Mouse (Mus musculus) large intestine, adult 2 months (tissue): Measurements from ENCODE around the gene Cfl2. TPM values are rescaled to one million over a fixed set of nuclear protein-coding genes. Genes with fewer than 3 reads are reported as not detected.
A peak's percentile ranks its signal among the peaks of the same experiment; 100 is the strongest.
"Not testable (repeated sequence)": the region's sequence is repeated elsewhere in the genome, so short reads cannot be mapped to it uniquely, and the experiment has no call there.

ENCODE experiments used
- DNase-seq: peaks from one replicate; pipeline ENCODE4 v3.0.0-alpha.2; 2012; ENCODE audit warnings: low read depth, low spot score
- WGBS: fragments of 180-500 bp; shearing (Covaris S2); methylation state at CpG from one replicate; pipeline ENCODE4 v1.1.7; 2018; 5-methylcytosine and 5-hydroxymethylcytosine counted together
- polyA plus RNA-seq: library from polyadenylated mRNA; depleted of rRNA; stranded (reverse); fragments of >200 nt; gene quantifications from 2 replicates; pipeline ENCODE4 v1.2.3, GENCODE M21; 2012; rRNA removed

Cfl2 gene
- polyA plus RNA-seq: 13.0 and 21.7 TPM in 2 replicates

GRCm38 (mm10) chr12:54862606-54863535 is at the start of gene Cfl2:
TSS of gene Cfl2 (minus strand) at chr12:54862877.
- under 1% methylated on average over 67 of the region's 82 CpGs for WGBS
- DNase-seq: no peak

DNA sequence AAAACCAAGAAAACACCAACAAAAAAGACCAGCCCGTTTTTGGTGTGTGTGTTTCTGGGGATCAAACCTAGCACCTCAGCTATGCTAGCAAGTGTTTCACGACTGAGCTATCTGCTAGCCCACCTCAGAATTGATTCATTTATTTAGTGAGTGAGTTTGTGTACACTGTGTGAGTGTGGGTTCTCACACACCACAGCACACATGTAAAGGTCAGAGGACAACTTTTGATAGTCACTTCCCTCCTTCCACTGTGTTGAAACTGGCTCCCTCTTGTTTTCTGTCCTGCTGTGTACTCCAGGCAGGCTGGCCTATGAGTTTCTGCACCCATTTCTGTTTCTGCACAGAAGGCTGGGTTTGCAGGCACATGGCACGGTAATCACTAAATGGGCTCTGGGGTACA is 47.7 kb upstream of the Cfl2 start:
- DNase-seq: no peak
- 89% methylated on average over 3 of the region's 3 CpGs for WGBS

DNA sequence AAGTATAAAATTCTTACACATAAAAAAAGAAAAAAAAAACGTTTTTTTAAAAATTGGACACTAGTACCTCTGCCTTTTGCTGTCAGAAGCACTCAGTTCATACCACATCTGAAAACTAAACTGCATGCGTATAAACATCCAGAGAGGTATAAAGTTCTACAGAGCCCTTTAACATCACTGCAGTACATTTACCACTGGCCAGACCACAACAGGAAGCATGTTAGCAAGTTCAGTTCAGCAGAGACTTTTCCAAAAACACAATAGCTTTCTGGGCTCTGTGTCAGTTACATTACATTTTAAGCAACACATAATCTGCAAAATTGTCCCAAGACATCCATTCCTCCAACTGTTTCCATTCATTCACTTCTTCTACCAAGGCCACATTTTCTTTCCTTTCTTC is 29.9 kb upstream of the Cfl2 start:
- DNase-seq: not testable (repeated sequence)
- 62% methylated on average over 2 of the region's 2 CpGs for WGBS

DNA sequence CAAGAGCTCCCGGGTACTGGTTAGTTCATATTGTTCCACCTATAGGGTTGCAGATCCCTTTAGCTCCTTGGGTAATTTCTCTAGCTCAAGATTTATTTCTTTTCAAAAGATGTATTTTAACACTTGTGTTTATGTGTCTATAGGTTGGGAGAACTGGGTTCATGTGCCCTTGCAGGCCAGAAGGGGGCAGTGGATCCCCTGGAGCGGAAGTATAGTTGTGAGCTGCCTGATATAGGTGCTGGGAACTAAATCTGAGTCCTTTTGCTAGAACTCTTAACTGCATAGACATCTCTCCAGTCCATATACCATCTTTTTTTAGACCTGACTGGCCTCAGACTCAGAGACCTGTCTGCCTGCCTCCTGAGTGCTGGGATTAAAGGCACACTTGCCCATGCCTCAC is 27.7 kb upstream of the Cfl2 start:
- DNase-seq: no peak
- WGBS: 97% methylated on average over 2 of the region's 2 CpGs

- DNase-seq: no peak
- WGBS: 80% methylated on average over 4 of the region's 4 CpGs
Observed at GRCm38 (mm10) chr12:54887580-54888127, 25.0 kb upstream of the Cfl2 start.

- no peak for DNase-seq
- WGBS: 3% methylated on average over 6 of the region's 6 CpGs
Observed at GRCm38 (mm10) chr12:54879630-54880029, 17.0 kb upstream of the Cfl2 start.

DNA sequence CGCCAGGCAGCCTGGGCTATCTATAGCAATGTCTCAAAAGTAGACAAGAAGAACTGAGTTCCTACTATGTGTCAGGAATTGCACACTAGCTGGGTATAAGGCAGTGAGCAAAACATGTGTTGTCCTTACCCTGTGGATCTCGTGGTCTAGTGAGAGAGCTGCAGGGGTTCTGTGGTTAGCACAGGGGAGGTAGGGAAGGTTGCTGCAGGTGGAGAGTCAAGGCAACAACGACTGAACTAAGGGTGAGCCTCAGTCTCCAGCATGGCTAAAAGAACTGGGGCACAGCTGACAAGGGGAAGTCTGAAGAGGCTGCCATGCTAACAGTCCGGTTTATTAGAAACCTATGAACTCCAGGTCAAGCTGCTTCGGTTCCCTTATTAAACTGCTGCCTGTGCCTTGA is 16.5 kb upstream of the Cfl2 start:
- WGBS: 72% methylated on average over 5 of the region's 5 CpGs
- no peak for DNase-seq

DNA sequence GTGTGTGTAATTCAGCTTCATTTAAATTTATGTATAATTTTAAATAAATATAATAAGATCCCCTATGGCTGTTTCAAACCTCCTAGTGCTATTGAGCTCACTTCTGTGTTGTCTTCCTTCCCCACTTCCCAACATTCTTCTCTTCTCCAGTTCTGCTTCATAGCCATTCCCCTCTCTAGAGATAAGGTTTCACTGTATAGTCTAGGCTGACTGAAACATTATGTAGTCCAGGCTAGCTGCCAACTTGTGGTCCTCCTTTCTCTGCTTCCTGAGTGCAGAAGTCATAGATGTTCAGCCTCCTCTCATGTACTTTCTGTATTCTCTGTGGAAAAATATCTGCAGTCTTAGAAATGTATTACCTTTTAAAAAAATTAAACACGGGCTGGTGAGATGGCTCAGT is 15.2 kb upstream of the Cfl2 start:
- WGBS: 85% methylated on average over 1 of the region's 1 CpGs
- DNase-seq: no peak

- DNase-seq: no peak
- 38% methylated on average over 5 of the region's 5 CpGs for WGBS
Observed at GRCm38 (mm10) chr12:54876879-54877278, 14.2 kb upstream of the Cfl2 start.

DNA sequence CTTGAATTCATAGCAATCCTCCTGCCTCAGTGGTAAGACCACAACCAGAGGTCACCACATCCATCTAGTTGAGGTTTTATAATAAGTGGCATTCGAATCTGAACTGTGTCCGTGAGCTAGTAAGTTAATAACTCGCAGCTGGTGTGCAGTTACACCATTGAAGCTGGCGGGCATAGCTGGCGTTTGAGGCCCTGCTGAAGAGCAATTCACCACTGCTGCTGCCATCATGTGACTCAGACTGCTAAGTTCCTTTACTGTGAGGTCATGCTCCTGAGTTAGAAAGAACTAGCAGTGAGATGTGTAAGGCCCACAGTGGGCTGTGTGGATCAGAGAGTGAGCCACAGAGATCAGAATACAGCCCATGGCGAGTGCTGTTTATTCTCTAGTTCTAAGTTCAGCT is 12.0 kb upstream of the Cfl2 start:
- no peak for DNase-seq
- 56% methylated on average over 6 of the region's 6 CpGs for WGBS

DNA sequence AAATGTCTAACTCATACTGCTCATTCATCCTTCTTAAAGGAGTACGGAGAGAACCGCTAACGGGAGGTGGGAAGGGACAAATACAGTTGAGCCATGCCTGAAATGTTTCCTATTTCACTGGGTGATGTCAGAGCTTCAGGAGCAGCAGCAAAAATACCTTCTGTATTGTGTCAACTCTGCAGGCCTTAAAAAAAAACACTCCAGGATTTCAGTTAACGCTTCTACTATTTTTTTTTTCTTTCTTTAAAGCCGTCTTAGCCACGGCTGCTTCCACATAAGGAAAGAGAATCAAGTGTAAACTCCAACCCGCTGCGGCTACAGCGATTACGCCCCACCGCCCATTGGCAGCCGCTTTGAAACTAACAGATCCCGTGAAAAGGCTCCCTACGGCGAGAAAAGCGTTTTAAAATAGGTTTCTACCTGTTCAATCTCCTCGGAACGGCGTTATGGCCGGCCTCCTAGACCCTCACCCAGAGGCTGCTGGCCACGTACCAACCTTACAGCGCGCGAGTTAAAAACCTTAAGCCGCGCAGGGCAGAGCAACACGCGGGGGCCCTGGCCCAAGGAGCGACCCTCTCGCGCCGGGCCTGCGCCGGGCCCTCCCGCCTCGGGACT is 579 bp downstream of the Cfl2 start:
- WGBS: under 1% methylated on average over 36 of the region's 36 CpGs
- no peak for DNase-seq

DNA sequence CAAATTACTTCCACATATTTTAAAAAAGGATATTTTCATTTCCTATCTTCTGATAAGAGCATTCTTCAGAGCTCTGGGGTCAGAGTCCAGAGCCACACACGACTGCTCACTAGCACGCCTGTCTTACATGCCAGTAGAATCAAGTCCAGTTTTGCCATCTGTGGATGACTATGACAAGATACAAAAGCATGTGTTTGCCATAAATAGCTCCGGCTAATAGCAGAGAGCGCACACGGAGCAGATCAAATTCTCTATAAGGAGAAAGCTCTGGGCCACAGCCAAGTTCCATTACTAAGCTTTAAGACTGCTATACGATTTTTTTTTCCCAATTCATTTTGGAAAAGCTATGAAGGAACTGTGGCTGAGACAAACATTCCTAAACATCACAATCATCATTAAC is 3.1 kb downstream of the Cfl2 start:
- 36% methylated on average over 6 of the region's 6 CpGs for WGBS

GRCm38 (mm10) chr12:54850551-54850950 is 12.1 kb downstream of the Cfl2 start:
- DNase-seq: no peak
- WGBS: 79% methylated on average over 2 of the region's 2 CpGs

More for the DNA sequence above, 3.1 kb downstream of the Cfl2 start:
- DNase-seq: no peak

GRCm38 (mm10) chr12:54844415-54844814 is 18.3 kb downstream of the Cfl2 start:
- DNase-seq: no peak

DNA sequence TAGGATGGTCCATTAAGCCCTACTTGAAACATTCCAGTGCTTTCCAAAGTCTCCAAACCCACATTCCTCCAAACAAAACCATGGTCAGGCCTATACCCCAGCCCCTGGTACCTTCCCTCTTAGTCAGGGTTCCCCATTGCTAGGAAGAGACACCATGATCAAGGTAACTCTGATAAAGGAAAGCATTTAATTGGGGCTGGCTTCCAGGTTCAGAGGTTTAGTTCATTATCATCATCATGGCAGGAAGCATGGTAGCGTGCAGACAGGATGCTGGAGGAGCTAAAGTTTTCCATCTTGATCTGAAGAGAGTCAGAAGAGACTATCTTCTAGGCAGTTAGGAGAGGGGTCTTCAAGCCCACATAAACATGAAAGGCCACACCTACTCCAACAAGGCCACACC is 21.1 kb downstream of the Cfl2 start:
- 97% methylated on average over 1 of the region's 1 CpGs for WGBS
- DNase-seq: no peak

DNA sequence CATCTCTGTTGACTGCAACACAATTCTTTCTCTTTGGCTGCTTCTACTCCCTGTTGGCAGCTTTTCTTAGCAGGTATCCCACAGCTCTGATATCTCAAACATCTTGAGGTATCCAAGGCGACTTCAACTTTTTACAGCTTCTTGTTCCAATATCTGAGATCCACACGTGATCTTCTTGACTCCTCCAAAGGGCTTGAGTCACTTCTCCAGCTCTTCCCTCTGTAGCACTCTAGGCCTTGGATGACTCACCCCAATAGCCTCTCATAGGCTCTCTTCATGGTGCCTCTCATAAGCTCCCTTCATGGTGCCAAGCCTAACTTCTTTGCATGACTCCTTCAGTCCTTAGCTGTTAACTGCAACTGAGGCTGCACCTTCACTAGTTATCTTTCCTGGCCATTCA is 22.9 kb downstream of the Cfl2 start:
- WGBS: 89% methylated on average over 2 of the region's 2 CpGs
- no peak for DNase-seq

DNA sequence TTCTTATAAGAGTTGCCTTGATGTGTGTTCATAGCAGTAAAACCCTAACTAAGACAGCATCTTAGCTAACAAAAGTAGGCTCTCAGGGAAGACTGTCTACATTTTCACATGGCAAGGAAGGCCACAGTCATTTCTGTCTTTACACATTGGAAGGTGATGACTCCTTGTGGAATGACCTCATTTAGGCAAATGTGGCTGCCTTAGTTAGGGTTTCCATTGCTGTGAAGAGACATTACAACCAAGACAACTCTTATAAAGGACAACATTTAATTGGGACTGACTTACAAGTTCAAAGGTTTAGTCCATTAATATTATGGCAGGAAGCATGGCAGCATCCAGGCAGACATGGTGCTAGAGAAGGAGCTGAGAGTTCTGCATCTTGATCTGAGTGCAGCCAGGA is 23.7 kb downstream of the Cfl2 start:
- no peak for DNase-seq

- 80% methylated on average over 18 of the region's 18 CpGs for WGBS
- no peak for DNase-seq
Observed at GRCm38 (mm10) chr12:54835608-54836570, 26.8 kb downstream of the Cfl2 start.

- WGBS: under 1% methylated on average over 11 of the region's 11 CpGs
- DNase-seq: peak; percentile 44
Observed at GRCm38 (mm10) chr12:54834925-54835447, 27.7 kb downstream of the Cfl2 start.
